Mouse (Mus musculus) cerebellum, adult 9-10 months (tissue): ENCODE data around the gene Cdh11.
A peak's percentile ranks its signal among the peaks of the same experiment; 100 is the strongest.

Experiments used
- DNase-seq: peaks from one replicate; pipeline ENCODE4 v3.0.0; 2022

Gene Cdh11

GRCm38 (mm10) chr8:102785592-102786416 is at the start of gene Cdh11:
Gene Cdh11, minus strand, starts transcription at chr8:102785642.
- DNase-seq: no peak

GRCm38 (mm10) chr8:102813959-102814358 is 28.5 kb upstream of the Cdh11 start:
- DNase-seq: no peak

GRCm38 (mm10) chr8:102790303-102790702 is 4.9 kb upstream of the Cdh11 start:
- DNase-seq: no peak

GRCm38 (mm10) chr8:102786467-102787360 is 1.3 kb upstream of the Cdh11 start:
- no peak for DNase-seq

- DNase-seq: no peak
Observed at GRCm38 (mm10) chr8:102784835-102785455, 497 bp downstream of the Cdh11 start.

GRCm38 (mm10) chr8:102783821-102784591 is 1.4 kb downstream of the Cdh11 start:
- no peak for DNase-seq

GRCm38 (mm10) chr8:102782707-102783489 is 2.5 kb downstream of the Cdh11 start:
- no peak for DNase-seq

GRCm38 (mm10) chr8:102780899-102781298 is 4.5 kb downstream of the Cdh11 start:
- DNase-seq: peak; percentile 48

- no peak for DNase-seq
Observed at GRCm38 (mm10) chr8:102774594-102774993, 10.8 kb downstream of the Cdh11 start.

- no peak for DNase-seq
Observed at GRCm38 (mm10) chr8:102771456-102771855, 14.0 kb downstream of the Cdh11 start.

- DNase-seq: no peak
Observed at GRCm38 (mm10) chr8:102753839-102754238, 31.6 kb downstream of the Cdh11 start.

GRCm38 (mm10) chr8:102742940-102743339 is 42.5 kb downstream of the Cdh11 start:
- DNase-seq: no peak

- no peak for DNase-seq
Observed at GRCm38 (mm10) chr8:102742008-102742591, 43.3 kb downstream of the Cdh11 start.

- DNase-seq: no peak
Observed at GRCm38 (mm10) chr8:102740963-102741362, 44.5 kb downstream of the Cdh11 start.

- DNase-seq: peak; percentile 31
Observed at GRCm38 (mm10) chr8:102738961-102739487, 46.4 kb downstream of the Cdh11 start.

- DNase-seq: peak; percentile 11
Observed at GRCm38 (mm10) chr8:102738395-102738794, 47.0 kb downstream of the Cdh11 start.

- no peak for DNase-seq
Observed at GRCm38 (mm10) chr8:102734419-102734818, 51.0 kb downstream of the Cdh11 start.

- peak; percentile 7 for DNase-seq
Observed at GRCm38 (mm10) chr8:102726206-102726935, 59.1 kb downstream of the Cdh11 start.

- no peak for DNase-seq
Observed at GRCm38 (mm10) chr8:102725496-102725895, 59.9 kb downstream of the Cdh11 start.

- no peak for DNase-seq
Observed at GRCm38 (mm10) chr8:102715956-102716355, 69.5 kb downstream of the Cdh11 start.
